Mouse (Mus musculus) spleen, adult 2 months (tissue): ENCODE results near the gene Micall1. TPM values are rescaled to one million over a fixed set of nuclear protein-coding genes. Genes with fewer than 3 reads are reported as not detected.

Source experiments
- DNase-seq, 2 experiments: peaks; one replicate each; pipeline versions ENCODE4 v3.0.0 to v3.0.0-alpha.2; 2012 to 2021; ENCODE audit warnings: low spot score in 2 of 2, low read depth in 1 of 2
- H3K27ac ChIP-seq: fragments of 200-500 bp; 2 replicates; pipeline ENCODE4 v1.5.1; 2012; ENCODE audit warnings: low read length, inconsistent platforms; ENCODE audit not compliant: insufficient read depth
- H3K27me3 ChIP-seq: fragments of 200-500 bp; 2 replicates; pipeline ENCODE4 v1.6.1; 2012; ENCODE audit warnings: mild to moderate bottlenecking, moderate library complexity, low read length, inconsistent platforms; ENCODE audit not compliant: control insufficient read depth, insufficient read depth
- H3K36me3 ChIP-seq: fragments of 200-500 bp; 2 replicates; pipeline ENCODE4 v1.6.1; 2012; ENCODE audit warnings: mild to moderate bottlenecking, low read length, inconsistent platforms; ENCODE audit not compliant: control insufficient read depth, insufficient read depth
- H3K4me1 ChIP-seq: fragments of 200-500 bp; 2 replicates; pipeline ENCODE4 v1.6.1; 2011; ENCODE audit warnings: inconsistent platforms; ENCODE audit not compliant: control insufficient read depth, insufficient read depth, insufficient read length
- H3K4me3 ChIP-seq: fragments of 200-500 bp; 2 replicates; pipeline ENCODE4 v1.5.1; 2011; ENCODE audit warnings: mild to moderate bottlenecking, inconsistent platforms; ENCODE audit not compliant: insufficient read depth, insufficient read length; ENCODE audit errors: extremely low read depth
- CTCF ChIP-seq: fragments of 200-500 bp; IDR thresholded peaks from 2 replicates; pipeline ENCODE4 v1.5.1; 2011; ENCODE audit warnings: mild to moderate bottlenecking, inconsistent platforms; ENCODE audit not compliant: insufficient read depth, insufficient read length, insufficient replicate concordance; ENCODE audit errors: extremely low read depth
- POLR2A ChIP-seq: fragments of 200-500 bp; IDR thresholded peaks from 2 replicates; pipeline ENCODE4 v1.6.1; 2011; ENCODE audit warnings: low read depth, low read length, inconsistent platforms
- WGBS: fragments of 180-500 bp; shearing (Covaris S2); methylation state at CpG from one replicate; pipeline ENCODE4 v1.1.7; 2018; 5-methylcytosine and 5-hydroxymethylcytosine counted together
- polyA plus RNA-seq: library from polyadenylated mRNA; depleted of rRNA; stranded (reverse); fragments of >200 nt; gene quantifications from 2 replicates; pipeline ENCODE4 v1.2.3, GENCODE M21; 2012; rRNA removed

The Micall1 gene
- polyA plus RNA-seq, 1 experiment = 20.0 TPM

DNA sequence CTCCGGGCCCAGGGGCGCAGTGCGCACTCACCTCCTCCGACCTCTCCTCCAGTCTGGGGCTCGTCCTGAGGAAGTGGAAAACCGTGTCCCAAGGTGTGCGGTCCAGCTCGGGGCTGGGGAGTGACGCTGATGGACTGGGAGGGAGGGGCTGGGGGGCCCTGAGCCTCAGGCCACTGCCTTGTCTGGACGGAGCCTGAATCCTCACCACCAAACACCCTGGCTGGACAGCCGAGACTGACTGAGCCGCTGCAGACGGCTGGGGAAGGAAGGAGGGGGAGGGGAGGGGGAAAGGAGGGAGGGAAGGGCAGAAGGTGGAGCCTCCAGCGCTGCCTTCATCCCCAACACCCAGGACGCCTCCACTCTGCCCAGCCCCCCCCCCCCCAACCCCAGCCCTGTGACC lies 55.6 kb downstream of the Micall1 start:
- 10% methylated on average over 15 of the region's 15 CpGs for WGBS
- H3K4me1 ChIP-seq = no peaks in the 10 kb centered on the region
- no peak overlapping the region for H3K4me3 ChIP-seq
- no peak overlapping the region for H3K27ac ChIP-seq
- no peak for DNase-seq
- H3K27me3 ChIP-seq = peaks cover 14% of the 10 kb centered on the region
- no peaks in the 10 kb centered on the region for H3K36me3 ChIP-seq
- TF ChIP-seq POLR2A = no peak
- TF ChIP-seq CTCF = no peak

- DNase-seq = no peak
- H3K27me3 ChIP-seq = peaks cover 14% of the 10 kb centered on the region
- H3K4me3 ChIP-seq = no peak within 1 kb of the TSS
- H3K36me3 ChIP-seq = no peaks in the 10 kb centered on the region
- no peak within 1 kb of the TSS for H3K27ac ChIP-seq
- 70% methylated on average over 5 of the region's 5 CpGs for WGBS
- no peaks in the 10 kb centered on the region for H3K4me1 ChIP-seq
- TF ChIP-seq POLR2A = no peak
- no peak for TF ChIP-seq CTCF
These were observed 56.4 kb downstream of the Micall1 start, which contains the start of gene Sox10 for GRCm38 (mm10) chr15:79165140-79165539. TSS of gene Sox10 (minus strand) at chr15:79165240.

- Histone ChIP-seq H3K4me1 (no peaks in the 10 kb centered on the region), H3K27me3 (peaks cover 14% of the 10 kb centered on the region), H3K4me3 (no peak overlapping the region), H3K27ac (no peak overlapping the region), H3K36me3 (no peaks in the 10 kb centered on the region)
- TF ChIP-seq POLR2A = no peak
- no peak for TF ChIP-seq CTCF
- no peak for DNase-seq
- WGBS = 75% methylated on average over 8 of the region's 8 CpGs
These were observed 58.0 kb downstream of the Micall1 start for GRCm38 (mm10) chr15:79166712-79167111.

- WGBS = 53% methylated on average over 6 of the region's 6 CpGs
- no peaks in the 10 kb centered on the region for H3K4me1 ChIP-seq
- no peak overlapping the region for H3K27ac ChIP-seq
- H3K36me3 ChIP-seq = no peaks in the 10 kb centered on the region
- H3K27me3 ChIP-seq = no peaks in the 10 kb centered on the region
- no peak for DNase-seq
- H3K4me3 ChIP-seq = no peak overlapping the region
- no peak for TF ChIP-seq CTCF
- TF ChIP-seq POLR2A = no peak
These were observed 68.2 kb downstream of the Micall1 start for GRCm38 (mm10) chr15:79176905-79177304.

GRCm38 (mm10) chr15:79185213-79185612 lies 76.5 kb downstream of the Micall1 start:
- no peaks in the 10 kb centered on the region for H3K36me3 ChIP-seq
- no peaks in the 10 kb centered on the region for H3K4me1 ChIP-seq
- TF ChIP-seq POLR2A (no peak), CTCF (no peak)
- no peak for DNase-seq
- no peaks in the 10 kb centered on the region for H3K27me3 ChIP-seq
- H3K4me3 ChIP-seq = no peak overlapping the region
- no peak overlapping the region for H3K27ac ChIP-seq
- WGBS = 92% methylated on average over 10 of the region's 10 CpGs

Other genes starting within 250 kb of the Micall1 start
- gene Gga1, start 231.7 kb upstream of the Micall1 start, polyA plus RNA-seq = 70.2 and 89.3 TPM in 2 replicates
- 0.12 and 0.13 TPM in 2 replicates for gene Gm49510, start 209.2 kb upstream of the Micall1 start, polyA plus RNA-seq
- gene Sh3bp1, start 209.1 kb upstream of the Micall1 start, polyA plus RNA-seq = 182 and 272 TPM in 2 replicates
- gene Pdxp, start 195.0 kb upstream of the Micall1 start, polyA plus RNA-seq = 13.1 and 23.5 TPM in 2 replicates
- gene Lgals1, start 182.2 kb upstream of the Micall1 start, polyA plus RNA-seq = 75.4 and 93.0 TPM in 2 replicates
- gene Nol12, start 174.0 kb upstream of the Micall1 start, polyA plus RNA-seq = 14.2 TPM in 2 replicates
- gene Triobp, start 161.2 kb upstream of the Micall1 start, polyA plus RNA-seq = 40.9 and 44.8 TPM in 2 replicates
- 14.3 and 25.4 TPM in 2 replicates for gene H1f0, start 80.4 kb upstream of the Micall1 start, polyA plus RNA-seq
- 0.39 and 1.0 TPM in 2 replicates for gene Galr3, start 67.0 kb upstream of the Micall1 start, polyA plus RNA-seq
- gene Ankrd54, start 46.0 kb upstream of the Micall1 start, polyA plus RNA-seq = 57.3 and 78.9 TPM in 2 replicates
- 85.7 and 97.2 TPM in 2 replicates for gene Eif3l, start 33.7 kb upstream of the Micall1 start, polyA plus RNA-seq
- 20.3 and 25.4 TPM in 2 replicates for gene Polr2f, start 32.1 kb downstream of the Micall1 start, polyA plus RNA-seq
- 0.53 and 0.83 TPM in 2 replicates for gene 1700088E04Rik, start 32.4 kb downstream of the Micall1 start, polyA plus RNA-seq
- gene Sox10, start 56.3 kb downstream of the Micall1 start, polyA plus RNA-seq = 0.75 and 2.0 TPM in 2 replicates
- 13.7 and 15.4 TPM in 2 replicates for gene Pick1, start 120.3 kb downstream of the Micall1 start, polyA plus RNA-seq
- gene Gm49486, start 120.5 kb downstream of the Micall1 start, polyA plus RNA-seq = not detected in 2 replicates
- not detected in 2 replicates for gene Slc16a8, start 145.9 kb downstream of the Micall1 start, polyA plus RNA-seq
- 0.14 and 0.18 TPM in 2 replicates for gene Baiap2l2, start 176.6 kb downstream of the Micall1 start, polyA plus RNA-seq
- 15.1 and 19.3 TPM in 2 replicates for gene Pla2g6, start 219.5 kb downstream of the Micall1 start, polyA plus RNA-seq
- gene Maff, start 237.7 kb downstream of the Micall1 start, polyA plus RNA-seq = 2.0 and 2.6 TPM in 2 replicates